Mouse (Mus musculus) liver, embryonic 14.5 days (tissue): ENCODE measurements around the gene Kcnq1.

Source experiments
- CTCF ChIP-seq: IDR thresholded peaks from 2 replicates; pipeline ENCODE4 v1.5.1; 2016; ENCODE audit warnings: antibody characterized with exemption, low read depth, control low read depth
- EP300 ChIP-seq: IDR thresholded peaks from 2 replicates; pipeline ENCODE4 v1.6.1; 2016; ENCODE audit warnings: antibody characterized with exemption, low read depth

DNA sequence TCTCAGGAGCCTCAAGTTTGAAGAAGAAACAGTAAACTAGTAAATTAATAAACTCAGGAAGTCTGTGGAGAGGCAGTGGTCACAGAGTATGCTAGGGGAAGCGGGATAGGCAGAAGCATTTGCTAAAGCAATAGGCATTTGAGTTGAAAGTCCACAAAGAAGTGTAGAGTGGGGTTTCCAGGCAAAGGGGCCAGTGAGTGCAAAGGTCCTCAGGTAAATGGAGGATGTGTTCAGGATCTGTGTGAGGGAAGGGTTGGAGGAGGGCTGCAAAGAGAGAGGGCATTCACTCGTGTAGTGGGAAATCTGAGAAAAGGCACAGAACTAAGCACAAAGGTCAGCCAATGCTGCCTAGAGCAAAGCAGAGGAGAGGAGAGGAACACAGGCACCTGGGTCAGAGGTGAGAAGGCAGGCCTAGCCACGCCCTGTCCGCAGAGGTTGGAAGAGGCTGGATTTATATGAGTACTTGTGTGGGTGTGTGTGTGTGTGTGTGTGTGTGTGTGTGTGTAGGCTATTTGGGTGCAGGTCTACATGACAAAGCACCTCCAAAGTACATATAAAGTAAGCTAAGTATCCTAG is 313.5 kb downstream of the Kcnq1 start:
- TF ChIP-seq CTCF (no peak), EP300 (no peak)
